Mouse (Mus musculus): Measurements from ENCODE around the gene Col9a1. TPM values are rescaled to one million over a fixed set of nuclear protein-coding genes. Genes with fewer than 3 reads are reported as not detected.

Col9a1 gene
- polyA plus RNA-seq, 1 experiment from 2014 or later, result 81.1 TPM

DNA sequence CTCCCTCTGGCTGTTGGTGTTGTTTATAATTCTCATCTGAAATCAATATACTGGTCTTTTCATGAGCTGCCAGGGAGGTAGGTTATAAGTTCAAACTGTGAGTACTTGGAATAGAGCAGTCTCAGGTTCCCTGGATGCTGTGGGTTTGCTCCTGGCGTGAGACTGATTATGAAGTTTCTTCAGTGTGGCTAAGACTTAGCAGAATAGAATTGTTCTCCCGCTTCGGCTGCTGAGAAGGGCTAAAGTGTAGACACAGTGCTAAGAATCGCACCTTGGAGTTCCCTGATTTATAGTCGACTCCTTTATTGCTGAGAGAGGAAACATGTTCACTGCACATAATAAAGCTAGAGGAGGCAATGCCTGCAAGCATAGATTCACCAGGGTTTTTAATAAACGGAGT, 82.0 kb downstream of the Col9a1 start:
- 52% methylated on average over 6 of the region's 6 CpGs for WGBS
- peaks cover 7% of the 10 kb centered on the region; the same call in 1 of the 2 replicates for H3K4me1 ChIP-seq
- H3K9me3 ChIP-seq (replicated peaks), result no peaks in the 10 kb centered on the region

DNA sequence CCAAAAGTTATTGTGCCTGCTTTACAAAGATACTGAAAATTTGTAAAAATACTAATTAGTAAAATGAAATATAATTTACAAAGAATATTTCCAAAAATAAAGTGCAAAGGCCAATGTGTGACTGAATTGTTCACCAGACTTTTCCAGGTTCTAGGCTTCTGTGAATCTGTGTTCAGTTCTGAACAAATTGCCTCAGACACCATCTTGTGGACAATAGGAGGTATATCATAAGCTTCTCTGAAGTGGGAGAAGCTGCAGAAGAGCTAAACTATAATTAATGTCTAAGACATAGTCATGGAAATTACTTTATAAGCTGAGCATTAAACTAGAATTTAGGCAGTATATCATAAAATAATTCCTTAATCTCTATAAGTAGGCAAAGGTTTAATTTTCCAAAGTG, 83.8 kb downstream of the Col9a1 start:
- no peaks in the 10 kb centered on the region for H3K27me3 ChIP-seq (ENCODE audit: low read depth, poor library complexity, severe bottlenecking)
- H3K4me3 ChIP-seq, result no peak overlapping the region
- H3K9me3 ChIP-seq (replicated peaks), result no peaks in the 10 kb centered on the region
- H3K4me1 ChIP-seq, result peaks cover 7% of the 10 kb centered on the region; the same call in 1 of the 2 replicates
- no peaks in the 10 kb centered on the region for H3K36me3 ChIP-seq
- no peak overlapping the region for H3K27ac ChIP-seq
- DNase-seq (ENCODE audit: low spot score), result no peak

More for the DNA sequence above, 82.0 kb downstream of the Col9a1 start:
- Histone ChIP-seq H3K36me3 (no peaks in the 10 kb centered on the region), H3K27ac (no peak overlapping the region), H3K4me3 (no peak overlapping the region), H3K27me3 (ENCODE audit: low read depth, poor library complexity, severe bottlenecking) (no peaks in the 10 kb centered on the region)
- no peak for DNase-seq (ENCODE audit: low spot score)

DNA sequence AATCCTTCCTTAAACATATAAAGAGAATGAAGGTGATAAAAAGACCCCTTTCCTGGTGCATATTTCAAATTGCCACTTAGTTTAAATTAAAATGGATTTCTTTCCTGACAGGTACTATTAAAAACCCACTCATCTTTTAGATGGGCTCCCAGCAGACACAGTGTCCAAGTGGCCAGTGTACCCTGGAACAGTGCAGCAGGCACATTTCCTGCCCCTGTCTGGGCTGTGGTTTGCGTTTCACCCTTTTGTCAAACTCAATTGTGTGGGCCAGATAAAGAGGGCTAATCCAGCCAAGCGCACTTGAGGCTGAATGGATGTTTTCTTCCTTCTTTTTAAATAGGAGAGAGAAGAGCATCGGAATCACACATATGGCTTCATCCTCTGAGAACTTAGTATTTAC, 89.6 kb downstream of the Col9a1 start:
- no peaks in the 10 kb centered on the region for H3K36me3 ChIP-seq
- H3K27ac ChIP-seq, result no peak overlapping the region
- 73% methylated on average over 3 of the region's 3 CpGs for WGBS
- no peak for DNase-seq (ENCODE audit: low spot score)
- no peak overlapping the region for H3K4me3 ChIP-seq
- no peaks in the 10 kb centered on the region for H3K27me3 ChIP-seq (ENCODE audit: low read depth, poor library complexity, severe bottlenecking)
- H3K4me1 ChIP-seq, result no peaks in the 10 kb centered on the region
- H3K9me3 ChIP-seq (replicated peaks), result no peaks in the 10 kb centered on the region

DNA sequence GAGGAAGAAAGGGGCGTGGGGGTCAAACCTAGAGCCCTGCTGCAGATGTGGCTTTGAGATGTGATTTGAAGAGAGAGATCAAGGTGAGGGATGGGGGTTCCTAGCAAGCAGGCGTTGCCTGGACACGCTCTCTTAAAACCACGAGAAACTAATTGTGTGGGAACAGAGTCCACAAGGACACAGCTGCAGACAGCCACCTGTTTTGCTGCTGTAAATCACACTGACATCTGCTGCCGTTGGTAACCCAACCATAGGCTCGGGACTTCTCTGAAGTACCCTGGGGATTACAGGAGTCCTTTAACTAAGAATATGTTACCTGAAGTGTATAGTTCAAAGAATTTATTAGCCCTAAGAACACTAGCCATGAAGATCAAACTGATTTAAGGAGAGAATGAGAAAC, 109.0 kb downstream of the Col9a1 start:
- 28% methylated on average over 6 of the region's 6 CpGs for WGBS
- Histone ChIP-seq H3K4me3 (no peak overlapping the region), H3K27me3 (ENCODE audit: low read depth, poor library complexity, severe bottlenecking) (no peaks in the 10 kb centered on the region), H3K9me3 (replicated peaks) (no peaks in the 10 kb centered on the region), H3K27ac (no peak overlapping the region), H3K36me3 (no peaks in the 10 kb centered on the region), H3K4me1 (peaks cover 14% of the 10 kb centered on the region; the same call in 1 of the 2 replicates)
- DNase-seq (ENCODE audit: low spot score), result peak; percentile 50

DNA sequence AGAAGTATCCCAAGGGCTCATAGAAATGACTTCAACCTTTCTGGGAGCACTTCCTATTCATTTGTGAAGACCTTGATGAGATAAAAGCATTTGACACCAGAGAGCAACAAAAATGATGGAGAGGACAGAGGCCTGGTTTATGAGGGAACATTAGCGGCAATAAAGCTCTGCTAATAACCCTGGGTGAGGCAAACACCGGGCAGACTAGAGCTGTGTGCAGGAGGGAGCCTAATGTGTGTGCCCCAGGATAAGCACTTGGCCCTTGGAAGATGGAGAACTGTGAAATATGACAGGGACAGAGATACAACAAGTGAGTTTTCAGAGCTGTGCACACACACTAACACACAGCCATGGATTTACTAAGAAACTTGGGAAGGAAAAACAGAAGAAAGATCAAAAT, 115.1 kb downstream of the Col9a1 start:
- Histone ChIP-seq H3K9me3 (replicated peaks) (no peaks in the 10 kb centered on the region), H3K36me3 (no peaks in the 10 kb centered on the region), H3K27me3 (ENCODE audit: low read depth, poor library complexity, severe bottlenecking) (no peaks in the 10 kb centered on the region), H3K4me3 (no peak overlapping the region), H3K4me1 (peaks cover 8% of the 10 kb centered on the region; the same call in 1 of the 2 replicates), H3K27ac (no peak overlapping the region)
- 21% methylated on average over 2 of the region's 2 CpGs for WGBS
- no peak for DNase-seq (ENCODE audit: low spot score)

DNA sequence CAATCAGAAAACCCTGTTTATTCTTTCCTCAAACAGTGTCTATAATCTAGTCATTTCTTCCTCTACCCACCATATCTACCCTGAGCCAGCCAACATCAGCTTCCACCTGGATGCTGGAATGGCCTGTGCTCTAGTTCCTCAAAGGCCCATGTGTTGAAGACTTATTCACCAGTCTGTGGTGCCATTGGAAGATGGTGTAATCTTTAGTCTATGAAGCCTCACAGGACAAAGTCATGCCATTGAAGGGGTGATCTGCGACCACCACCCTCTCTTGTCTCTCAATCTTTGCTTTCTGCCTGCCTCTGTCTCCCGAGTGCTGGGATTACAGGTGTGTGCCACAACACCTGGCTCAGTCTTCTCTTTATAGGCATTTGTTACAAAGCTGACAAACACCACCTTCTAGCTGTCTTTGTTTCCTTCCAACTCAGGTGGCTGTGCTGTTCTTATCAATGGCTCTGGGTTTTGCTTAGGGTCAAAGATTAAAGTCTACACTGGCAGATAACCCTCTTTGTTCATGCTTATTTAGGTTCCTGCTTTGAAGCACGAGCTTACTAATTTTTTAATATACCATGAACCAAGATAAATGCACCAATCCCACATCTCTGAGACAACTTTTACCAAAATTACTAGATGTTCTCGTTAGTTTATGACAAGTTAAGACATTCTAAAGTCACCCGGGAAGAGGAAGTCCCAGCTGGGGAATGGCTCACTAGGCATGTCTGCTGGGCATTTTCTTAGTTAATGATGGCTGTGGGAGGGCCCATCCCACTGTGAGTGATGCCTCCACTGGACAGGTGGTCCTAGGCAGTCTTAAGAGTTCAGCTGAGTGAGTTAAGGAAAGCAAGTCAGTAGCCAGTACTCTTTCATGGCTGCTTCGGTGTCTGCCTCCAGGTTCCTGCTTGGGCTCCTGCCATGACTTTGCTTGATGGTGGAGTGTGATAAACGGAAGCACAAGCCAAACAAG, 117.9 kb downstream of the Col9a1 start:
- Histone ChIP-seq H3K4me1 (peaks cover 5% of the 10 kb centered on the region; the same call in 1 of the 2 replicates), H3K4me3 (no peak overlapping the region), H3K9me3 (replicated peaks) (no peaks in the 10 kb centered on the region), H3K36me3 (no peaks in the 10 kb centered on the region), H3K27ac (no peak overlapping the region), H3K27me3 (ENCODE audit: low read depth, poor library complexity, severe bottlenecking) (no peaks in the 10 kb centered on the region)
- DNase-seq (ENCODE audit: low spot score), result no peak
- 84% methylated on average over 7 of the region's 7 CpGs for WGBS

DNA sequence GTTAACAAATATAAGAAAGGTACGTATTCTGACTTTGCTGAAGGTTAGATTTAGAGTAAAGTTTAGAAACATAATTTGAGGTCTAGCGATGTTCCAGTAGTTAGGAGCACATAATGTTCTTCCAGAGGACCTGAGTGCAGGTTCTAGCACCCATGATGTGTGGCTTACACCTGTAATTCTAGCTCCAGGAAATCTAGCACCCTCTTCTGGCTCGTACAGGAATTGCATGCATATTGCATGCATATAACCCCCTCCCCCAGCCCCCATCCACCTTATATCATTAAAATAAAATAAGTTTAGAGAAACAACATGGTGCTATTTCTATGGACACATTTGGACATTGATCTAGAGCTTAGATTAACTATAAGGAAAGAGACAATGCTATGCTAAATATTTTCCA, 123.3 kb downstream of the Col9a1 start:
- no peak for DNase-seq (ENCODE audit: low spot score)
- Histone ChIP-seq H3K4me1 (no peaks in the 10 kb centered on the region), H3K27ac (no peak overlapping the region), H3K36me3 (no peaks in the 10 kb centered on the region), H3K9me3 (replicated peaks) (no peaks in the 10 kb centered on the region), H3K4me3 (no peak overlapping the region), H3K27me3 (ENCODE audit: low read depth, poor library complexity, severe bottlenecking) (no peaks in the 10 kb centered on the region)
- WGBS, result 88% methylated on average over 3 of the region's 3 CpGs

Other genes with a start within 250 kb of the Col9a1 start
- gene Sdhaf4, start 172.0 kb upstream of the Col9a1 start, polyA plus RNA-seq (2016; fragmentation: Nextera tagmentation; extraction: Ambion mirVana), result 77.1 and 79.7 TPM in 2 replicates
- 32.1 and 39.2 TPM in 2 replicates for gene Fam135a, start 77.3 kb upstream of the Col9a1 start, polyA plus RNA-seq (2016; fragmentation: Nextera tagmentation; extraction: Ambion mirVana)

All from limb, embryonic 10.5 days (tissue).